ENCODE assay signal across 8 mouse cellular contexts in the genomic region with DNA sequence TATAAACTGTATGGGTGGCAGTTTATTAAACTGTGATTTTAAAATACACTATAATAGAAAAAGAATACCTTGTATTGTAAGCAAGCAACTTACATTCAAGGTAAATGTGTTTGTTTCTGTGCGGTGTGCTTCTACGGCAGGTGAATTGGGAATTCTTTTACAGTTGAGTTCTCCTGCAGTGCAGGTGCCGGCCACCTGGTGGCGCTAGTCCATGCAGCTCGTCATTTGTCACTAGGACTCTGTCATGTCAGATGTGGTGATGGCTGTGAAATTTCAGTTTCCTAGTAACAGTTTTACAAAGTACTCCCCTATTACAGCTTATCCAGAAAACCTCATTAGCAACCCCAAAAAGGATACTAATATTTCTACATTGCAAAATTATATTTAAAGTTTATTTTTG. TPM values are rescaled to one million over a fixed set of nuclear protein-coding genes. Genes with fewer than 3 reads are reported as not detected.
DNase-seq lines count a peak whose midpoint lies in the region; ATAC-seq and TF ChIP-seq lines count a peak whose summit lies in the region.

No protein-coding gene starts in this region.

- ATAC-seq in megakaryocyte, adult 5-6 weeks (ENCODE audit: poor library complexity, severe bottlenecking), result peak; percentile 88
- no peak for ATAC-seq in stomach, postnatal 0 days (ENCODE audit: low FRiP score, low TSS enrichment)

- no peak overlapping the region for H3K4me3 ChIP-seq in cortical plate, adult 2 months (ENCODE audit: insufficient read depth, low read length)
- no peak overlapping the region for H3K4me3 ChIP-seq in stomach, postnatal 0 days (ENCODE audit: low read depth, low read length)

- H3K4me2 ChIP-seq in stomach, postnatal 0 days (replicated peaks; ENCODE audit: low read depth), result no peak overlapping the region

- peak; percentile 22 to 73 for DNase-seq in heart, adult 18-20 months
- DNase-seq in heart, postnatal 25 days (ENCODE audit: low spot score), result no peak
- DNase-seq in 3T3-L1 (ENCODE audit: low read depth, low spot score), result peak; percentile 46
- DNase-seq in Muller cell, postnatal 12 days (ENCODE audit: inconsistent ontology term), result peak; percentile 24
- DNase-seq in kidney, postnatal 10 days, result peak; percentile 65
- peak; percentile 64 for DNase-seq in stomach, postnatal 0 days (ENCODE audit: low spot score)

- peak; percentile 89 for TF ChIP-seq CTCF in cortical plate, adult 2 months (IDR thresholded peaks at IDR 0.05; ENCODE audit: extremely low read depth, insufficient read depth, low read length)
- peak; percentile 93 for TF ChIP-seq CTCF in stomach, postnatal 0 days (IDR thresholded peaks at IDR 0.05; ENCODE audit: low read depth)

- no peaks in the 10 kb centered on the region for H3K9me3 ChIP-seq in stomach, postnatal 0 days (ENCODE audit: control insufficient read depth, low read length)

- WGBS in stomach, postnatal 0 days, result 27% methylated on average over 5 of the region's 5 CpGs

- no peak for TF ChIP-seq POLR2A in cortical plate, adult 2 months (IDR thresholded peaks at IDR 0.05; ENCODE audit: extremely low read depth, insufficient read depth, low read length)

- H3K27me3 ChIP-seq in stomach, postnatal 0 days (ENCODE audit: control insufficient read depth, insufficient read depth, low read length), result no peaks in the 10 kb centered on the region

- H3K27ac ChIP-seq in cortical plate, adult 2 months (ENCODE audit: insufficient read depth, low read length), result no peak overlapping the region
- H3K27ac ChIP-seq in stomach, postnatal 0 days (replicated peaks), result no peak overlapping the region

- peaks cover 12% of the 10 kb centered on the region; the same call in 1 of the 2 replicates for H3K36me3 ChIP-seq in stomach, postnatal 0 days (ENCODE audit: control insufficient read depth, insufficient read depth, low read length)

- no peaks in the 10 kb centered on the region for H3K4me1 ChIP-seq in cortical plate, adult 2 months (ENCODE audit: control insufficient read depth, insufficient read depth, low read length)
- no peaks in the 10 kb centered on the region for H3K4me1 ChIP-seq in stomach, postnatal 0 days (replicated peaks; ENCODE audit: control insufficient read depth, insufficient read depth)

- TF ChIP-seq EP300 in stomach, postnatal 0 days (optimal IDR thresholded peaks at IDR 0.05), result no peak

- intact Hi-C loops in heart, postnatal 25 days (cut with DNase I), result loop anchor here (5.0 kb wide), 1 partner anchor 50 kb away; no protein-coding TSS in a partner anchor

- H3K9ac ChIP-seq in stomach, postnatal 0 days (ENCODE audit: low read length), result no peak overlapping the region

RNA-seq across cellular contexts. Expression of a gene that starts 20.2 kb away (rescaled TPM):
- 10 to 100 TPM; 19.7 to 20.0 TPM for total RNA-seq in heart, adult 18-20 months (2021)
- total RNA-seq in heart, postnatal 25 days (2021), result 10 to 100 TPM; 20.3 to 21.1 TPM
- 29.7 and 33.0 TPM in 2 replicates for polyA plus RNA-seq in cortical plate, adult 2 months (2012; rRNA removed)
- 8.5 and 10.8 TPM in 2 replicates for total RNA-seq in megakaryocyte, adult 5-6 weeks (2015)
- total RNA-seq in megakaryocyte, adult 5-6 weeks (2017), result 7.2 and 7.8 TPM in 2 replicates
- 38.9 and 40.3 TPM in 2 replicates for polyA plus RNA-seq in stomach, postnatal 0 days (2015; fragmentation: Nextera tagmentation; extraction: Ambion mirVana)

RNA-seq across cellular contexts. Expression of a gene that starts 24.6 kb away (rescaled TPM):
- total RNA-seq in heart, adult 18-20 months (2021), result 10 to 100 TPM in 1 of 2 experiments, 1 to 10 TPM in 1; 8.4 to 10.5 TPM
- total RNA-seq in heart, postnatal 25 days (2021), result 10 to 100 TPM in 1 of 2 experiments, 1 to 10 TPM in 1; 9.5 to 10.1 TPM
- 7.9 and 8.3 TPM in 2 replicates for polyA plus RNA-seq in cortical plate, adult 2 months (2012; rRNA removed)
- total RNA-seq in megakaryocyte, adult 5-6 weeks (2015), result 16.7 and 24.5 TPM in 2 replicates
- total RNA-seq in megakaryocyte, adult 5-6 weeks (2017), result 20.3 and 20.5 TPM in 2 replicates
- 19.6 and 21.5 TPM in 2 replicates for polyA plus RNA-seq in stomach, postnatal 0 days (2015; fragmentation: Nextera tagmentation; extraction: Ambion mirVana)
